Mouse (Mus musculus) olfactory bulb, adult 2 months (tissue): ENCODE data around the gene Mia.

Experiments
- CTCF ChIP-seq: fragments of 200-500 bp; IDR thresholded peaks from 2 replicates; pipeline ENCODE4 v1.5.1; 2012; ENCODE audit warnings: low read depth, mild to moderate bottlenecking, low read length, moderate library complexity; ENCODE audit not compliant: insufficient read depth
- POLR2A ChIP-seq: fragments of 200-500 bp; IDR thresholded peaks from 2 replicates; pipeline ENCODE4 v1.6.1; 2012; ENCODE audit warnings: mild to moderate bottlenecking, low read depth, low read length, moderate library complexity; ENCODE audit not compliant: insufficient read depth

DNA sequence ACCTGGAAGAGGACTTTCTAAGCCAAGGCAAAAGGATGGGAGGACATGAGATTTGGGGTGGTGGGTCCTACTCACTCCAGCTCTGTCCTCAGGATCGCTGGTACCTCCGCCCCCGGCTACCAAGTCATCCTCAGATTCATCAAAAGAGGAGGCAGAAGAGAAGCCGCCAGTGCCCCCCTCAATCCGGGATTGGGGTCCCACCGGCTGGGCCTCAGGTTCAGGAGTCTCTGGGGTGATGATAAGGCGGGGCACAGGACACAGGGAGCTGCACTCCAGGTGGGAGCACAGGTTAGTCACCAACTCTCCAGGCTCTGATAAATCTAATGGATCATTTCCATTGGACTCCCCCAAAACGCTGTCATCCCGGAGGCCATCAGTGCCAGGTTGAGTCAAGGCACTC is 46.3 kb upstream of the Mia start:
- TF ChIP-seq CTCF (no peak), POLR2A (no peak)
